Mouse (Mus musculus) cerebellum, adult 2 months (tissue): ENCODE measurements around the gene Fam168b. TPM values are rescaled to one million over a fixed set of nuclear protein-coding genes. Genes with fewer than 3 reads are reported as not detected.

ENCODE experiments used
- DNase-seq, 2 experiments: peaks; one replicate each; pipeline ENCODE4 v3.0.0; 2021
- H3K27ac ChIP-seq: fragments of 200-500 bp; 2 replicates; pipeline ENCODE4 v1.5.1; 2012; ENCODE audit warnings: low read length, control low read depth, inconsistent platforms; ENCODE audit not compliant: insufficient read depth
- H3K27me3 ChIP-seq: fragments of 200-500 bp; 2 replicates; pipeline ENCODE4 v1.6.1; 2012; ENCODE audit warnings: inconsistent platforms, mild to moderate bottlenecking, low read length, moderate library complexity; ENCODE audit not compliant: control insufficient read depth, insufficient read depth
- H3K4me1 ChIP-seq: fragments of 200-500 bp; 2 replicates; pipeline ENCODE4 v1.6.1; 2011; ENCODE audit warnings: low read length; ENCODE audit not compliant: control insufficient read depth, insufficient read depth
- H3K4me3 ChIP-seq: fragments of 200-500 bp; replicated peaks from 2 replicates; pipeline ENCODE3; 2011; ENCODE audit warnings: mild to moderate bottlenecking, low read depth, low read length, control low read depth; ENCODE audit not compliant: insufficient read depth
- CTCF ChIP-seq: fragments of 200-500 bp; IDR thresholded peaks from 2 replicates; pipeline ENCODE4 v1.5.1; 2011; ENCODE audit warnings: low read depth, mild to moderate bottlenecking, control low read depth, low read length, moderate library complexity, borderline replicate concordance; ENCODE audit not compliant: insufficient read depth
- POLR2A ChIP-seq: fragments of 200-500 bp; IDR thresholded peaks from 2 replicates; pipeline ENCODE4 v1.6.1; 2011; ENCODE audit warnings: low read length, control low read depth, borderline replicate concordance; ENCODE audit not compliant: insufficient read depth
- whole genome bisulfite sequencing: fragments of 180-500 bp; shearing (Covaris S2); methylation state at CpG from one replicate; pipeline ENCODE4 v1.1.7; 2018; 5-methylcytosine and 5-hydroxymethylcytosine counted together
- polyA plus RNA-seq: library from polyadenylated mRNA; depleted of rRNA; stranded (reverse); fragments of >200 nt; gene quantifications from 2 replicates; pipeline ENCODE4 v1.2.3, GENCODE M21; 2012

The Fam168b gene
- polyA plus RNA-seq, 1 experiment, result 230 TPM

GRCm38 (mm10) chr1:34821411-34821810, 21.5 kb downstream of the Fam168b start:
- no peak for TF ChIP-seq POLR2A
- no peak for TF ChIP-seq CTCF
- WGBS, result 97% methylated on average over 2 of the region's 2 CpGs
- Histone ChIP-seq H3K4me3 (no peak overlapping the region), H3K27ac (no peak overlapping the region), H3K27me3 (no peaks in the 10 kb centered on the region), H3K4me1 (no peaks in the 10 kb centered on the region)
- DNase-seq, result no peak

- 81% methylated on average over 6 of the region's 6 CpGs for WGBS
Measured at GRCm38 (mm10) chr1:34819225-34819910, 23.5 kb downstream of the Fam168b start.

GRCm38 (mm10) chr1:34815843-34816242, 27.0 kb downstream of the Fam168b start:
- Histone ChIP-seq H3K27me3 (no peaks in the 10 kb centered on the region), H3K4me1 (peaks cover 22% of the 10 kb centered on the region), H3K4me3 (no peak overlapping the region), H3K27ac (no peak overlapping the region)
- 78% methylated on average over 6 of the region's 6 CpGs for WGBS
- no peak for DNase-seq
- TF ChIP-seq POLR2A, result no peak

More at GRCm38 (mm10) chr1:34819225-34819910, 23.5 kb downstream of the Fam168b start:
- H3K4me1 ChIP-seq, result no peaks in the 10 kb centered on the region
- H3K4me3 ChIP-seq, result no peak overlapping the region
- no peak overlapping the region for H3K27ac ChIP-seq
- no peaks in the 10 kb centered on the region for H3K27me3 ChIP-seq
- TF ChIP-seq CTCF (no peak), POLR2A (no peak)
- no peak for DNase-seq

- no peak for TF ChIP-seq POLR2A
- no peak for TF ChIP-seq CTCF
- 79% methylated on average over 13 of the region's 13 CpGs for WGBS
- no peak overlapping the region for H3K27ac ChIP-seq
- H3K27me3 ChIP-seq, result no peaks in the 10 kb centered on the region
- H3K4me1 ChIP-seq, result peaks cover 38% of the 10 kb centered on the region
- no peak for DNase-seq
- H3K4me3 ChIP-seq, result no peak overlapping the region
Measured at GRCm38 (mm10) chr1:34812407-34813247, 30.2 kb downstream of the Fam168b start.

- Histone ChIP-seq H3K27me3 (no peaks in the 10 kb centered on the region), H3K4me1 (peaks cover 41% of the 10 kb centered on the region), H3K27ac (0 out of 2 replicates have a peak overlapping the region, but pooled peaks have one; percentile 4), H3K4me3 (no peak overlapping the region)
- 32% methylated on average over 6 of the region's 6 CpGs for WGBS
- no peak for TF ChIP-seq POLR2A
- TF ChIP-seq CTCF, result no peak
- DNase-seq, result peak in 1 of 2 experiments; percentile 35
Measured at GRCm38 (mm10) chr1:34811581-34811980, 31.3 kb downstream of the Fam168b start.

- no peak for TF ChIP-seq CTCF
- TF ChIP-seq POLR2A, result no peak
- 20% methylated on average over 6 of the region's 6 CpGs for WGBS
- H3K4me1 ChIP-seq, result peaks cover 41% of the 10 kb centered on the region
- no peak for DNase-seq
- H3K27ac ChIP-seq, result no peak overlapping the region; the same call in 1 of the 2 replicates
- H3K27me3 ChIP-seq, result no peaks in the 10 kb centered on the region
- H3K4me3 ChIP-seq, result no peak overlapping the region
Measured at GRCm38 (mm10) chr1:34811035-34811434, 31.8 kb downstream of the Fam168b start.

- Histone ChIP-seq H3K27me3 (no peaks in the 10 kb centered on the region), H3K4me1 (peaks cover 41% of the 10 kb centered on the region), H3K27ac (no peak overlapping the region), H3K4me3 (no peak overlapping the region)
- no peak for TF ChIP-seq CTCF
- no peak for TF ChIP-seq POLR2A
- 32% methylated on average over 11 of the region's 11 CpGs for WGBS
- peak in 1 of 2 experiments; percentile 38 for DNase-seq
Measured at GRCm38 (mm10) chr1:34810293-34810692, 32.6 kb downstream of the Fam168b start.
